Mouse (Mus musculus) T-helper 17 cell (primary cell): ENCODE measurements around the gene Ankrd33b.

Experiments used
- in situ Hi-C, 2 experiments: fragments of 300-600 bp; cut with MboI, MseI; formaldehyde crosslinking; loops; 1 replicate in 1 of 2; 2 replicates in 1 of 2; pipeline ENCODE4 v1.15.1; 2025; ENCODE audit warnings: high pct_unique_total_duplicates in 2 of 2

The Ankrd33b gene

DNA sequence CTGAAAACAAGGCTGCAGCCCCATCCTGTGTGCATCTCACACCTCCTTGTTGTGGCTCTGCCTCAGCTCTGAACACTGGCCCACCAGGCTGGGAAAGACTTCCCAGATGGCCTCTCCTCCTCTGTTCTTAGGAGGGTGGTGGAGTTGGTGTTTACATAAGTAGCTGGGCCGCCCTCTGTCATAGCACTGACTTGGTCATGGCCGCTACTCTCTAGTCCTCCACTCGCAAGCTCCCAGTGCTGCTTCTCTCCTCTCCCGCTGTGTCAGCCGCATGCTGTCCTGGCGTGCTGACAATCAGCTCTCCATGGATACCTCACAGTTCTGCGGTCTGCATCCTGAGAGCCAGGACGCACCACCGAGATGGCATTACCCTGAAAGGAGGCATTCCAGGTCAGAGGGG lies 120.5 kb downstream of the Ankrd33b start:
- in situ Hi-C loops, result no loop called here

DNA sequence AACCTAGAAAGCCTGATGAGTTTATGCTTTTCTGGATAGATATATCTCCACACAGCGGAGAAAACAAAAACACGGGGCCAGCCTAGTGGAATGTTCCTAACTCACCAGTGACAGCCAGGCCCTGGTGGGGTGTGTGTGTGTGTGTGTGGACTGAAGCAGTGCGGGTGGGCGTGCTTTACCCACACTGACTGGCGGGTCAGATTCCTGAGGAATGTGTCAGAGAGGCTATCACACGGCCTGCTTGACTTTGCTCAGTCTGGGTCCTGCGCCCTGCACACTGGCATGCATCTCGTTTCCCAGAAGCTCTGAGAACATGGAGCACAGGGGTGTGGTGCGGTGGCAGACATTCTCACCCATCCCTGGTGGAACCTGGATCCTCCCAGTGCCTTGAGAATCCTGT lies 121.6 kb downstream of the Ankrd33b start:
- in situ Hi-C loops, result no loop called here

DNA sequence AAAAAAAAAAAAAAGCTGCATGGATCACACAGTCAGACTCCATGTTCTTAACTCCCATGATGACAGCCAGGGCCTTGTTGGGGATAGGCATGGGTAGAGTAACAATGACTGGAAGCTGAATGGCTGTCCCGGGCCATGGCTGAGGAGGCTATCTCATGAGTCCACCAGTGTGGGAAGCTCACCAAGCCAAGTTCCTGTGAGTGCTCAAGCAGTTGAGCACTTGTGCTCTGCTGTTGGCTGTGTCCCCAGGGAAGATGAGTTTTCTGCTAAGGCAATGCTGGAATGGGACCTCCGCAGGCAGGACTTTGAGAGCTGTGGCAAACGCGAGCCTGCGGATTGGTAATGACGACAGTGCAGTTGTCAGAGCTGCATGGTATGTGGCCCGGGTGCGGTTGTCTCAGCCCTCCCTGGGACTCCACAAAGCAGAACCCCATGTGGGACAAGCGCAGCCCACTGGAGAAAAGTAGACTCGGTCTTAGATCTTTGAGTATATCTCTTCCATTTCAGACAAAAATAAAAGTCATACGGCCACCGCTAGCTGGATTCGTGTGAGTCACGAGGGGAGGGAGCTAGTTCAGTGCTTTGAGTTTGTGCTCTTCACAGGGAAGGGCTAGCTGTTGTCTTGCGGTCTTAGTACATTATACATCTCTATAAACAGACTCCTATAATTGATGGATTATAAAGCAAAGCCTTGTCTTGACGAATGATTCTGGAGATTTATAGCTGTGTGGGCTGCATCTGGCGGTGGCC lies 122.7 kb downstream of the Ankrd33b start:
- in situ Hi-C loops, result no loop called here

DNA sequence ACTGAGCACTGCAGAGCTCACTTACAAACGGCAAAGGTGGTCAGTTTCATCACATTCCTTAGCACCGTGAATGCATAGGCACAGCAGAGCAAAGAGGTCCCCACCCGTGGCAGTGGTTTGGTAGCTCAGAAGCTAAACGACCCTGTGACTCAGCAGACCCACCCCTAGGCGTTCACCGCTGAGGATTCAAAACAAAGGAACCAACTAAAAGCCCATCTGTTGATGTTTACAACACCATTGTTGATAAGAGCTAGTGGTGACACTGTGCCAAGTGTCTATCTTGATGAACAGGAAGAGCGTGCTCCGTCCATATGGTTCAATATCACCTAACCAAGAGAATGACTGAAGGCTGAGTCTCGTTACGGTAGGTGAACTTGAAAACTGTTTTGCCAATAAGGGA lies 124.3 kb downstream of the Ankrd33b start:
- in situ Hi-C loops, result no loop called here
